23 mouse cellular contexts compared by ENCODE assay signal in genomic region chr14:104547219-104547618, GRCm38 (mm10). TPM values are rescaled to one million over a fixed set of nuclear protein-coding genes. Genes with fewer than 3 reads are reported as not detected.
DNase-seq lines count a peak whose midpoint lies in the region; ATAC-seq lines count a peak whose summit lies in the region.
"Had no signal": no experiment of that assay in that cellular context is flagged by ENCODE, and none has a peak within 500 bp of the region (broad histone marks: within the 10 kb centered on the region; RNA-seq: fewer than 3 reads in every experiment).

No protein-coding gene starts in this region.

- no peak overlapping the region for H3K9ac ChIP-seq in liver, embryonic 16.5 days (ENCODE audit: low read depth, low read length)
- H3K9ac ChIP-seq: embryonic facial prominence, embryonic 13.5 days; embryonic facial prominence, embryonic 15.5 days; forebrain, embryonic 12.5 days had no signal

- no peaks in the 10 kb centered on the region for H3K4me1 ChIP-seq in liver, embryonic 16.5 days (ENCODE audit: control insufficient read depth, low read depth, low read length)
- H3K4me1 ChIP-seq: embryonic facial prominence, embryonic 13.5 days; embryonic facial prominence, embryonic 15.5 days; forebrain, embryonic 10.5 days; forebrain, embryonic 12.5 days had no signal

- H3K36me3 ChIP-seq in liver, embryonic 16.5 days (ENCODE audit: control insufficient read depth, insufficient read depth) = no peaks in the 10 kb centered on the region
- H3K36me3 ChIP-seq: embryonic facial prominence, embryonic 13.5 days; embryonic facial prominence, embryonic 15.5 days; forebrain, embryonic 10.5 days; forebrain, embryonic 12.5 days had no signal

- H3K9me3 ChIP-seq in liver, embryonic 16.5 days (replicated peaks; ENCODE audit: control insufficient read depth, low read length) = no peaks in the 10 kb centered on the region
- H3K9me3 ChIP-seq: embryonic facial prominence, embryonic 13.5 days; embryonic facial prominence, embryonic 15.5 days; forebrain, embryonic 10.5 days; forebrain, embryonic 12.5 days had no signal

- peak; percentile 9; the same call in 1 of the 2 replicates for ATAC-seq in liver, embryonic 16.5 days (ENCODE audit: low read depth)
- peak; percentile 87 for ATAC-seq in granulocyte monocyte progenitor cell, adult 5-6 weeks (replicated peaks; ENCODE audit: poor library complexity, severe bottlenecking)
- peak; percentile 89 for ATAC-seq in megakaryocyte progenitor cell, adult 5-6 weeks (replicated peaks; ENCODE audit: poor library complexity)
- ATAC-seq: forebrain, embryonic 14.5 days; forebrain, embryonic 16.5 days had no signal

- H3K4me2 ChIP-seq in liver, embryonic 16.5 days (ENCODE audit: low read depth, low read length) = no peak overlapping the region
- H3K4me2 ChIP-seq: embryonic facial prominence, embryonic 13.5 days; embryonic facial prominence, embryonic 15.5 days; forebrain, embryonic 12.5 days had no signal

- DNase-seq in liver (no peak), 416B (ENCODE audit: low read depth) (peak; percentile 12)
- DNase-seq in urinary bladder, adult 2 months (ENCODE audit: low spot score) = no peak
- DNase-seq in cerebellum, adult 11 months = no peak
- DNase-seq: adrenal gland, adult 2 months; adrenal gland, postnatal 10 days; adrenal gland, postnatal 25 days; cerebellum, adult 11-12 months; cerebellum, adult 2 months; cerebellum, adult 9-10 months; cerebellum, postnatal 10 days; cerebellum, postnatal 25 days; embryo, embryonic 11 days had no signal

- no peak overlapping the region for H3K4me3 ChIP-seq in liver, embryonic 16.5 days (ENCODE audit: low read depth, low read length)
- H3K4me3 ChIP-seq: embryonic facial prominence, embryonic 13.5 days; embryonic facial prominence, embryonic 15.5 days; erythroblast, embryonic 14.5 days; forebrain, embryonic 10.5 days; forebrain, embryonic 12.5 days had no signal

- H3K27me3 ChIP-seq in liver, embryonic 16.5 days (ENCODE audit: control insufficient read depth, insufficient read depth, low read depth, low read length) = no peaks in the 10 kb centered on the region
- H3K27me3 ChIP-seq: embryonic facial prominence, embryonic 13.5 days; embryonic facial prominence, embryonic 15.5 days; forebrain, embryonic 12.5 days had no signal

- WGBS in liver, embryonic 16.5 days (ENCODE audit: insufficient replicate concordance) = 58% methylated on average over 6 of the region's 6 CpGs

- no peak overlapping the region for H3K27ac ChIP-seq in liver, embryonic 16.5 days (ENCODE audit: low read length)
- H3K27ac ChIP-seq: embryonic facial prominence, embryonic 13.5 days; embryonic facial prominence, embryonic 15.5 days; forebrain, embryonic 10.5 days; forebrain, embryonic 12.5 days had no signal

RNA-seq across cellular contexts. Expression of gene Rnf219, which starts 24.8 kb away (rescaled TPM):
- 3.1 and 3.6 TPM in 2 replicates for polyA plus RNA-seq in liver, embryonic 16.5 days (2015; fragmentation: Nextera tagmentation; extraction: Ambion mirVana)
- total RNA-seq in granulocyte monocyte progenitor cell, adult 5-6 weeks (2014; fragmentation: Nextera tagmentation) = 18.5 and 21.2 TPM in 2 replicates
- 31.6 and 40.7 TPM in 2 replicates for total RNA-seq in granulocyte monocyte progenitor cell, adult 5-6 weeks (2017)
- 18.8 and 21.3 TPM in 2 replicates for total RNA-seq in megakaryocyte progenitor cell, adult 5-6 weeks (2015)
- 20.7 and 31.7 TPM in 2 replicates for total RNA-seq in megakaryocyte progenitor cell, adult 5-6 weeks (2017)
- polyA plus RNA-seq in urinary bladder, adult 2 months (2012; rRNA removed) = 5.8 and 5.9 TPM in 2 replicates

Comparison
In these comparisons a context has a peak if more than half of its experiments do, and no peak if none do; other contexts are left out.
1. ATAC-seq: peak in every context shown above with its lines; median percentile 89 in megakaryocyte progenitor cell, adult 5-6 weeks; 87 in granulocyte monocyte progenitor cell, adult 5-6 weeks; 9 in liver, embryonic 16.5 days.